In genomic region chr13:12925604-12926003, GRCm38 (mm10) we compare ENCODE assay signal across 11 mouse cellular contexts.
A peak's percentile ranks its signal among the peaks of the same experiment; 100 is the strongest.
DNase-seq lines count a peak whose midpoint lies in the region; ATAC-seq and TF ChIP-seq lines count a peak whose summit lies in the region.
"Had no signal": no experiment of that assay in that cellular context is flagged by ENCODE, and none has a peak within 500 bp of the region (broad histone marks: within the 10 kb centered on the region; RNA-seq: fewer than 3 reads in every experiment).

No protein-coding gene starts in this region.

- no peaks in the 10 kb centered on the region for H3K36me3 ChIP-seq in liver, adult 2 months (ENCODE audit: control insufficient read depth, insufficient read depth, low read length)
- no peaks in the 10 kb centered on the region for H3K36me3 ChIP-seq in ES-Bruce4 (ENCODE audit: control insufficient read depth, insufficient read depth, low read length, poor library complexity, severe bottlenecking)
- H3K36me3 ChIP-seq in midbrain, embryonic 12.5 days, result no peaks in the 10 kb centered on the region

- peak; percentile 35; the same call in 1 of the 2 replicates for TF ChIP-seq CTCF in liver, adult 2 months (IDR thresholded peaks at IDR 0.05; ENCODE audit: low read depth, low read length)
- peak; percentile 57 for TF ChIP-seq CTCF in ES-Bruce4 (IDR thresholded peaks at IDR 0.05; ENCODE audit: low read depth, low read length)

- DNase-seq in heart, adult 11 months, result peak; percentile 89
- DNase-seq in heart, postnatal 25 days (ENCODE audit: low spot score), result no peak
- no peak for DNase-seq in liver, adult 2 months (ENCODE audit: extremely low read depth, low read depth, low spot score)
- no peak for DNase-seq in liver
- no peak for DNase-seq in layer of hippocampus, adult 9-10 months (ENCODE audit: low spot score)
- no peak for DNase-seq in right cerebral cortex, adult 2 months (ENCODE audit: low spot score in 2 of 2)
- DNase-seq: adrenal gland, postnatal 10 days; cerebellum, postnatal 10 days; lung, postnatal 10 days had no signal

- intact Hi-C loops in heart, postnatal 25 days (cut with DNase I), result no loop called here

- peak; percentile 42 for ATAC-seq in midbrain, embryonic 12.5 days (ENCODE audit: low FRiP score, low read depth)

- 88% methylated on average over 14 of the region's 14 CpGs for WGBS in liver, adult 2 months
- 88% methylated on average over 14 of the region's 14 CpGs for WGBS in midbrain, embryonic 12.5 days

- H3K4me3 ChIP-seq in liver, adult 2 months (ENCODE audit: insufficient read depth, low read depth, low read length), result no peak overlapping the region
- H3K4me3 ChIP-seq in ES-Bruce4 (ENCODE audit: low read depth, low read length), result no peak overlapping the region
- no peak overlapping the region for H3K4me3 ChIP-seq in midbrain, embryonic 12.5 days

- no peaks in the 10 kb centered on the region for H3K27me3 ChIP-seq in liver, adult 2 months (ENCODE audit: control insufficient read depth, insufficient read depth, low read length)
- no peaks in the 10 kb centered on the region for H3K27me3 ChIP-seq in ES-Bruce4 (ENCODE audit: control insufficient read depth, insufficient read depth, low read length, poor library complexity, severe bottlenecking)
- H3K27me3 ChIP-seq in midbrain, embryonic 12.5 days, result no peaks in the 10 kb centered on the region

- no peak overlapping the region for H3K27ac ChIP-seq in liver, adult 2 months (replicated peaks; ENCODE audit: insufficient read depth, low read depth, low read length)
- no peak overlapping the region for H3K27ac ChIP-seq in ES-Bruce4 (ENCODE audit: insufficient read depth, low read length)
- no peak overlapping the region for H3K27ac ChIP-seq in midbrain, embryonic 12.5 days (replicated peaks)

- no peak overlapping the region for H3K9ac ChIP-seq in liver, adult 2 months (ENCODE audit: low read depth, low read length)
- H3K9ac ChIP-seq in ES-Bruce4 (ENCODE audit: low read depth, poor library complexity, severe bottlenecking), result no peak overlapping the region
- H3K9ac ChIP-seq in midbrain, embryonic 12.5 days (replicated peaks), result no peak overlapping the region

- no peak for TF ChIP-seq POLR2A in liver, adult 2 months (IDR thresholded peaks at IDR 0.05; ENCODE audit: extremely low read depth, insufficient read depth, low read length)
- TF ChIP-seq POLR2A in ES-Bruce4 (IDR thresholded peaks at IDR 0.05; ENCODE audit: insufficient read depth, low read length), result no peak

- H3K4me2 ChIP-seq in midbrain, embryonic 12.5 days (replicated peaks), result no peak overlapping the region

- H3K9me3 ChIP-seq in ES-Bruce4 (replicated peaks; ENCODE audit: control insufficient read depth, insufficient read depth, low read length, poor library complexity, severe bottlenecking), result peaks cover 50% of the 10 kb centered on the region
- peaks cover 73% of the 10 kb centered on the region for H3K9me3 ChIP-seq in midbrain, embryonic 12.5 days

- no peaks in the 10 kb centered on the region for H3K79me2 ChIP-seq in liver, adult 2 months (ENCODE audit: control insufficient read depth, insufficient read depth, low read length)

- no peaks in the 10 kb centered on the region for H3K4me1 ChIP-seq in liver, adult 2 months (ENCODE audit: control insufficient read depth, insufficient read depth, low read length)
- H3K4me1 ChIP-seq in ES-Bruce4 (ENCODE audit: control insufficient read depth, insufficient read depth, low read length), result no peaks in the 10 kb centered on the region
- H3K4me1 ChIP-seq in midbrain, embryonic 12.5 days, result no peaks in the 10 kb centered on the region

- no peak for TF ChIP-seq EP300 in ES-Bruce4 (IDR thresholded peaks at IDR 0.05; ENCODE audit: insufficient read depth, low read depth, low read length)
